Mouse (Mus musculus): ENCODE results near the gene Sowahb.

Gene Sowahb

DNA sequence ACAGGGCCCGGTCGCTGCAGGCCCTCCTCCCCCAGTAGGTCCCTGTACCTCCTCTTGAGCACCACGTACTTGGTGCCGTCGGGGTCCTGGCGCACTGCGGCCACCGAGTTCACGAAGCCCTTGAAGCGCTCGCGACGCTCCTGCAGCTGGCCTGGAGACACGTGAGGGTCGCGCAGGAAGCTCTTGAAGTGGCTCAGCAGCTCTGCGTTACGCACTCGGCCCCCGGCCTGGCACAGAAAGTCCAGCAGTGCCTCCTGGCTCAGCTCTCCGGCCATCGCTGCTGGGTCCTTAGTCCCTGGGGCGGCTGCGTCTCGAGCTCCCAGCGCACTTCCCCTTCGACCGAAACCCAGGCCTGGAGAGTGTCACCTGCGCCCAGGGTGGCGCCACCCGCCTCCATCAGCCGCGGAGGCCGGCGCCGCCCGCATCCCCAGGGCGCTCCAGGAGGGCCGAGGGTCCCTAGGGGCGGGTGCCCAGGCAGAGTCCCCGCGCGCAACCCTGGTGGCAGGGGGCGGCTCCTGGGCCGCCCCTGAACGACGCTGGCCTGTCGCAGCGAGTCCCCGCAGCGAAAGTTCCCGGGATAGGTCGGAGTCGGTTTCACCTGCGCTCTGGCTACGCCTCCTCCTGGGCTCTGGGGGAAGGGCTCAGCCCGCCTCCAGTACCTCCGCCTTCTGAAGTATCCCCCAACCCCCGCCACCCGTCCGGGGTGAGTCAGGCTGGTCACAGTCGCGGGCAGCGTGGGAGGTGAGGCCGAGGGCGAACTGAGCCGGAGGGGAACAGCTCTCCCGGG lies at the start of gene Sowahb:
Gene Sowahb, minus strand, starts transcription at position 439 of the 787 bp plus-strand sequence.
- no peak for DNase-seq (ENCODE audit: low read depth, low spot score)

DNA sequence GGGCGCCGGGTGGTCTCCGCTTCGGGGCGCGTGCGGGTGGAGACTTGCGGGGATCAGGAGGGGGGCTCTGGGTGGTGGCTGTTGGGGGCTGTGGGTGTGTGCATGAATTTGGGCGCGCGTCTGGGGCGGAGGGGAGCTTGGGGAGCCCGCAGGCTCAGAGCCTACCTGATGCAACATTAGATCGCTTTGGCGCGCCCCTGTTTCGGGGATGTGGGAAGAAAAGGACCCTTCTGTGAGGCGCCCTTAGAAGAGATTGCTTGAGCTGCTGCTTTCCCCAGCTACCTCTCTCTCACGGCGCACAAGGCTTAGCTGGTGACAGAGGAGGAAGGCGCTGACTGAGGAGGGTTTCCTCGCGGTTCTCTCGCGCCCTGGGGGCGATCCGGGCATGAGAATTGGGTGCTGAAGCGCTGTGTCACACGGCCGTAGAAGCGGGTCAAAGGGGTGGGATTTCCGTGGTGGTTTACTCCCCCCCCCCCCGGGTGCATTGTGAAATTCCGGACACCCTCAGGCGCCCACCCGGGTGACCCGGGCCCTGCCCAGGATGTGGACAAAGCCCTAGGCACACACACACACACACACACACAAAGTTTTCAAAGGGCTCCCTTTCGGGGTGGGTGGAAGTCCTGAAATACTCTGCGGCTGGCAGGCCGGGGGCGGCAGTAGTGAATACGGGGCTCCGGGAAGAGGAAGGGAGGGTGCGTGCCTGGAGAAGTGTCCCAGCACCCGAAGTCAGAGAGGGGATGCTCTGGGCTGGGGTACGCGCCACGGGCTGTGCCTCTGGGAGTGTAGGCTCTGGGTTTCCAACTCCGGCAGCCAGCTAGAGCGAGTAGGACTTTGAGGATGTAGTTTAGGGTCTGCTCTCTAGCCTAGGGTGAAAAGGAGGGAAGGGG lies 49.1 kb upstream of the Sowahb start:
- DNase-seq (ENCODE audit: low read depth, low spot score), result no peak

DNA sequence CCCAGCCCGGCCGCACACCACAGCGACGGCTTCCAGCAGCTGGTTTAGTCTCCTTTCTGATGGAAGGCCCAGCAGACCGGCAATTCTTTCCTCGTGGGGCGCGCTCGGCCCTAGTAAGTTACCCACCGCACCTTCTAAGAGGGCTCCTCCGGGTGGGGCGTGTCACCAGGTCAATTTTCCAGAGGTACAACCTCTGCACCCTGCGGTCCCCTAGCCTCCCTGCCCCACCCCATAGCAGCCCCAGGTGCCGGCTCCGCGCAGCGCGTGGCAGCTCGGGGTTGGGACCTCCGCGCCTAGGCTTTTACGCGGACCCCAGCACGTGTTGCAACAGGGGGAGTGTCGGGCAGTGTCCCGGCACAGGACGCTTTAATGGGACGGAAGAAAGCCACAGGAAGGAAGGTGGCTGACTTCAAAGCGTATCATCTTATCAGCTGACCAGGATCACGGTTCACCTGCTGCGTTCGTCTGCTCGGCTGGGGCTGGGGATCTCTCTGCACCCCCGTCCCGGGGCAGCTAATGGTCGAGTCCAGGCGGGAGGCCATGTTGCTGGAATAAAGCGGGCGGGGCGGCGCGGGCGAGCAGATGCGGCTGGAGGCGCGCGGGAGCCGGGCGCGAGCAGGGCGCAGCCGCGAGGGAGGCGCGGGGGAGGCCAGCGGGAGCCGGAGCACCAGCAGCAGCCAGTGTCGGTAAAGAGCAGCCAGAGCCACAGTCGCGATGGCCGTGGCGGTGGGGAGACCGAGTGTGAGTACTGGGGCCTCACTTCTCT lies 48.2 kb upstream of the Sowahb start, which contains the start of gene Sept11:
Gene Sept11, plus strand, starts transcription at position 581 of the 766 bp plus-strand sequence.
- DNase-seq (ENCODE audit: low read depth, low spot score), result peak; percentile 74

DNA sequence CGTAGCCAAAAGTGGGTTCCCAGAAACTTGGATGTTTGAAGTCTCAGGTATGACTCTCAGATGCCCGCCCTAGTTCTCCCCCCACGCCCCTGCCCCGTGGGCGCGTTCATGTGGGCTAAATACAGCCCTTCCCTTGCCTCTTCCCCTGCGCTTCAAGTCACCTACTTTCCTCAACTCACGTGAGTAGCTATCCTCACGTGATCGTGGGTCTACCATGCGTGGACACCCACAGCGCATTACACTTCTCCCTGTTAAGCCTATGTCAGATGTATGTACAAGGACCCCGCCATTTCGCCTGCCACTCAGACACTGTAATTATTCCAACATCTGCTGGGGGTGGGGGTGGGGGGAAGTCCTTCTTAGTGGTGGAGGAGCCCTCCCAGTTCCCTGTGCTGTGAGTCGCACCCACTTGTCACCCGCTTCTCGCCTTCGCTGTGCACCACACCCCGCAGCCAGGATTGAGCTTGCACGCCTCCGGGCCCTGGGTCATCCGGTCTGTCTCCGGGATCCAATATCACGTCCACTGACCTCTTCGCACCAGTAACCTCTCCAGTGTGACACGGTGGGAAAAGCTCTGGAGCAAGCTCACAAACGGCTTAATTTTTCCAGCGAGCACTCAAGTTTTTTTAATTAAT lies 47.4 kb upstream of the Sowahb start:
- peak; percentile 34 for DNase-seq (ENCODE audit: low read depth, low spot score)

DNA sequence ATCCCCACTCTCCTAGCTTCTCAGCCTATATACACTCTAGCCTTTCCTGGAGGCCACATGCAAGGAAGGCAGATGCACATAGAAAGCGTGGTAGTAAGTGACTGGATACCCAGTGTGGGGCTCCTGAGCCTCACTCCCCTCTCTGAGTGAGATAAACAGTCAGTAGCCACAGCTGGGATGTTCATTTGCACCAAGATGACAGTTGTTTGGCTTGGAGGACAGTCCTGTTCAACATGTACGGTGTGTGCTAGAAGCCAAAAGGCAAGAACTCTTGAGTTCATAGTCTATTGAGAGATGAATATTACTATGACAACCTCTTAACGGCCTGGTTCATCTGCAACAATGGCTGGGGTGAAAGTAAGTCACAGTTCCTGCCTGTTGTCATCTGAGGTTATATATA lies 46.4 kb upstream of the Sowahb start:
- DNase-seq (ENCODE audit: low read depth, low spot score), result no peak

DNA sequence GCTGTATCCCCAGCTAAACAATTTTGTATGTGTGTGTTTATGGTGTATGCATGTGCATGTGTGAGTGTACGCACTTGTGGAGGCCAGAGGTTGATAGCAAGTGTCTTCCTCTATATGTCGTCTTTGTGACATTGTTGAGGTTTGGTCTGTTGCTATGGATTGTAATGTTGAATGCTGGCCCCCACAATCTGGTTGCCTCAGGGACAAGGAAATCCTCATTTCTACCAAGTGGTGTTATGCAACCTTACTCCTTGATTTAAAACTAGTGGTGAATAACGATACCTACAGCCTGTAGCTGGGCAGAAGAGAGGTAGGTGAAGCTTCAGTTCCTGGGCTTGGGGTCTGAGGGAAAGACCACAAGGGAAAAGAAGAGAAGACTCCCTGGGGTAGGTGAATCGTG lies 41.1 kb upstream of the Sowahb start:
- DNase-seq (ENCODE audit: low read depth, low spot score), result no peak

DNA sequence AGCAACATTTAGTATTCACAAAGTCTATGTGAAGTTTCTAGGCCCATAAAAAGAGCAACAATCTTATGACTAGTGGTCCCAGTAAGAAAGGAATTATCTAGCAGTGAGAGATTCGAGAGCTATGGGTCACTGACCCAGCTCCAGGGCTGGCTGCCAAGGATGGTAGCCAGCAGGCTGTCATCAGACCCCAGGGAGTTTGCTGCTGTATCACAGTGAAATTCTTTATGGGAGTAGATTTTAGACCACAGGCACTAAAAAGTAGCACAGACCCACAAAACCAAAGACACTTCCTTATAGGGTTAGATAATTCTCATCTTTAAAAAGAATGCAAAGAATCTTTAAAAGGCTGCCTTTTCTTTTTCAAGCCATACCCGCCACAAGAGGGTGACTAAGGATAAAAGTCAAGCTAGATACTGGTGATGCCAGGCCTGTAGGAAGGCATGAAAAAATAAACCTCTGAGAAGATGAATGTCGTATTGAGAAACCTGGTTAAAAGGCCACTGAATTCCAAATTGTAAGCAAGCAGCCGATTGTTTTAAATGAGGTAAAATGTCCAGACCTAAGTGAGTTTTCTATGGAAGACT lies 40.3 kb upstream of the Sowahb start:
- DNase-seq (ENCODE audit: low read depth, low spot score), result no peak

DNA sequence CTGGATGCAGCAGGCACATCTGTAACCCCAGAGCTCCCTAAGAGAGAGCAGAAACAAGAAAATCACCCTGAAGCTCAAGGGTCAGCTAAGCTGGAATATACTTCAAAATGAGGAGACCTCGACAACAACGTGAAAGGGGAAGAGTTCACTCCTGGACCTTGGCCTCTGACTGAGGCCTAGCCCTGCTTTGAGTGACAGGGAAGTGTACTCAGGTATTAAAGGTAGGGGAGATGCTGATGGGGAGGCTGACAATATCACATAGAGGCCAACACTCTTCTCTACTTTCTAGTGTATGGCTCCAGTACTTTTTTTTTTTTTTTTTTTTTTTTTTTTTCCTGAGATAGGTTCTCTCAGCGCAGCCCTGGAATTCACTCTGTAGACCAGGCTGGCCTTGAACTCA lies 34.8 kb upstream of the Sowahb start:
- DNase-seq (ENCODE audit: low read depth, low spot score), result no peak

DNA sequence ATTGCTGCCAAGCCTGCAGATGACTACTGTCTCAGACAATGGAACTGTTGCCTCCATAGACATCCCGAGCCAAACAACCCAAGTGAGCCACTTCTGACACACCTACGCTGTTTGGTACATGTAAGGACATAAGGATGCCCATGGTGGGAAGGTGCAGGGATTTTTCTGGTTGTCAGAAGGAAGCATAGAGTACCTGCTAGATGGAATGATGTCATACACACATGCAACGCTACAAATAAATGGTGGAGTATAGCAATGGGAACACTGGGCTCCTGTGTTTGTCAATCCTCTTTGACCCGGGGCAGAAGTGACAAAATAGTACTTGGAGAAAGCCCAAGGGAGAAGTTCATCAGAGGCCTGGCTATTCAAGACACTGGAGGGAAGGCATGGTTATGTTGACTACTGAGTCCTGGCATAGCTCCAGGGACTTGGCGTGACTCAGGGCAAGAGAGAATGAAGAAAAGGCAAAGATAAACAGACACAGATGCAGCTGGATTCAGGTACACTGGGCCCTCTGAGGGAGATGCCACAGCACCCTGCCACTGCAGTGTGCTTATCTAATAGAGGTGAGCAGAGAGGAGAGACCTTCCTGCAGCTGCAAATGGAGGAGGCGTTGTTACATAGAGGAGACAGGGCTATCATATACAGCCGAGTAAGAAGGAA lies 33.0 kb upstream of the Sowahb start:
- no peak for DNase-seq (ENCODE audit: low read depth, low spot score)

DNA sequence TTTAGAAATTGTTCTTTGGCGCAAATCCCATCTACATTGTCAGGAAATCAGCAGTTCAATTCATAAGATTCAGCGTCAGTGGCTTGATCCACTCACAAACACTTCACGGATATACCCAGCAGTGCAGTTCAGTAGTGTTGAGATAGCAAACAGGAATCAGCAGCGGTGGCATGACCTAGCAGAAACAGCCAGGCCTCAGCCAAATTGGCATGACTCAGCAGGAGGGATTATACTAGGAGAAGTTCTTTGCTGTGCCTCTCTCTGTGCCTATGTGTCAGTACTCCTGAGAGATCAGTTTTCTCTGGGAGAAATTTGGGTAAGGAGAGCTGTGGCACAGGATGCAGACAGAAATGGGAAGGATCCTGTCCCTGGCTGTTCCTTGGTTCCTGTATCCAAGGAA lies 16.0 kb upstream of the Sowahb start:
- DNase-seq (ENCODE audit: low read depth, low spot score), result no peak

DNA sequence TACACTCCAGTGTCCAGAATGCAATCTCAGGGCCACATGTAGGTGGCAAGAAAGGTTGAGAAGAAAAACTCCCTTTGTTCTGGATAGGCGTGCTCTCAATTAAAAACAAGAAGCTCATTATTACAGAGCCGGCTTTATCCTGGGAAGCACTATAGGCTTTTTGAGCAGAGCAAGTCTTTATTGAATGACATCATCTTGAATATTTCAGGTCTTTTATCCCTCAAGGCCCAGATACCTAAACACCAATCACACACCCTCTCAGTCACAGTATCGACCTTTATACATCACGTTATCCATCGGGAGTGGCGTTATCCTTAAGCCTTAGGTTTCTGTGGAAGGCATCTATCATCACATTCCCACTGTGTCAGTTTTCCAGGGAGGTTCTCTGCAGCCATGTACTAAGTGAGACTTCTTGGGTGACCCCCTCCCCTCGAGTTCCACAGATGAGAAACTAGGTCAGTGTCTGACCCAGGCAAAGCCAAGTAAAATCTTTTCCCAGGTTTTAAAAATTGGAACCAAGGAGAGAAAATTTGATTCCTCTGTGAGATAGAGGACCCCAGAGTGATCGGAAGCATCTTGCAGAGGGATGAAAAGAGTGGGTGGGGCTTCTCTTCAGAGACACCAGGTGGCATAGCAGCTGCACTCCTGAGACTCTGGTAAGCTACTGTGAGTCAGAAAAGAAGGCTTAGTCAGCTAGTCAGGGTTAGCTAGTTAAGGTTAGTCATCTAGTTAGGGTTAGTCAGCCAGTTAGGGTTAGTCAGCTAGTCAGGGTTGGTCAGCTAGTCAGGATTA lies 9.0 kb upstream of the Sowahb start:
- no peak for DNase-seq (ENCODE audit: low read depth, low spot score)

DNA sequence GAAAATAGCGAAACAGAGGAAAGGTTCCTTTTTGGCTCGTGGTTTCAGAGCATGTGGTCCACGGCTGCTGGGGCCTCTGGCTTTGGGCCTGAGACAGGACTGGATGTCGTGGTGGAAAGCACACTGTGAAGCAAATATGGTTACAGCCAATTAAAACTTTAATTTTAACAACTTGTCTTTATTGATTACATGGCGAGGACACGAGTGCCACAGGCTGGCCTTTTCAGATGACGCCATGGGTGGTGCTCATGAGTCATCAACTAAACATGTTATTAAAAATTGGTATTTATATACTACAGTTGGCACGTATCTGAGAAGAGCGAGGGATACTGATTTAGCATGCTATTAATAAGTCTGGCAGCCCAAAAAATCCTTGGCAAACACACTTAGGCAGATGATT lies 7.1 kb upstream of the Sowahb start:
- DNase-seq (ENCODE audit: low read depth, low spot score), result no peak

DNA sequence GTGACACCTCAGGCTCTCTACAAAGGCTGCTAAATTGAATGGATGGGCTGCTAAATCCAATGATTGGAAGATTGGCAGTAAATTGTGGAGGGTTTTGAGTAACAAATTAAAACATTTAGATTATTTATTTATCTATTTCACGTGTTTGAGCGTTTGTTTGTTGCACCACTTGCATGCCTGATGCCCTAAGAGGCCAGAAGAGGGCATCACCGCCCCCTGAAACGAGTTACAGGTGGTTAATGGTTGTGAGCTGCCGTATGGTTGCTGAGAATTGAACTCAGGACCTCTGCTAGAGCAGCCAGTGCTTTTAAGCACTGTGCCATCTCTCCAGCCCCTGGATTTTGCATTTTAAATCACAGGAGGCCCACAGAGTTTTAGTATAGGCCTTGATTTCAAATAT lies 6.2 kb upstream of the Sowahb start:
- no peak for DNase-seq (ENCODE audit: low read depth, low spot score)

DNA sequence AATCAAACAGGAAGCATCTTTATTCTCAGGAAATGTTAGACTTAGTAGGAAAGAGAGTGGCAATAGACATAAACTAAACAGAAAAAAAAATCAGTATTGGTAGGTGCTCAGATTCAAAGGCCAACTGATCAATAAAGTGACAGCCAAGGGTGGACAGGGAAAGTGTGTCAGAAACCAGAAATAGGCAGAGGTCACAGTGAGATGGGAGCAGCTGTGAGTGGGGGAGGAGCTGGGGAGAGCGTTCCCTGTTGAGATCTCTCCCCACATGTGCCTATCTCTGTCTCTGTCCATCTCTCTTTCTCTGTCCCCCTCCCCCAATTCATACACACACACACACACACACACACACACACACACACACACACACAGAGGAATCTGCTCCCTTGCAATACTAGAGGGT lies 5.1 kb upstream of the Sowahb start:
- no peak for DNase-seq (ENCODE audit: low read depth, low spot score)

DNA sequence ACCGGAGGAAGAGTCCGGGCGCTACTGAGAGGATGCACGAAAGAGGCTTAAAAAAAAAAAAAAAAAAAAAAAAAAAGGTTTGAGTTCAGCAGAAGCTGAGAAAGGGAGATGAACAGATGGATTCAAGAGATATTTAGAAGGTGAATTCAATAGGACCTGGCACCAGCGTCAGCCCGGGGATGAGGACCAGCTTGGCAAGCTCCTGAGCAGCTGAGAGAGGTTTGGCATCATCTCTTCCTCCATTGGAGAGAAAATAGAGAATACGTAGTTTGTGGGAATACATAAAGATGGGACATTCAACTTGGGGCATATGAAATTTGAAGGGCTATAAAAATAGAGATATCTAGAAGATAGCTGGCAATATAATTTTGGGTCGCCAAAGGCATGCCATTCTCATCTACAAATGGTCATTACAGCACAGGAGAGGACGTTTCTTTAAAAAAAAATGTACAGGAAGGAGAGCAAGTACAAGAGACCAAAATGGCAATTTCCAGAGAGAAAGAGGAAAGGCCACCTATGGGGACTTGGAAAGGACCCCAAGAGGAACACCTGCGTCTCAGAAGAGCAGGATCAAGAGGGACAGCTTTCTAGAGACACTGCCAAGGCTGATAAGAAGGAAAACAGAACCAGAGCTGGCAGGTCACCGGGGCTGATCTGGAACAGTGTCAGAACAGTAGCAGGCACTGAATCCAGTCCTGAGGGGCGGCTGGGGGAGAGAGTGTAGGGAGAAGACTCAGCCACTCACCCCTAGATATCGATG lies 3.8 kb upstream of the Sowahb start:
- no peak for DNase-seq (ENCODE audit: low read depth, low spot score)

DNA sequence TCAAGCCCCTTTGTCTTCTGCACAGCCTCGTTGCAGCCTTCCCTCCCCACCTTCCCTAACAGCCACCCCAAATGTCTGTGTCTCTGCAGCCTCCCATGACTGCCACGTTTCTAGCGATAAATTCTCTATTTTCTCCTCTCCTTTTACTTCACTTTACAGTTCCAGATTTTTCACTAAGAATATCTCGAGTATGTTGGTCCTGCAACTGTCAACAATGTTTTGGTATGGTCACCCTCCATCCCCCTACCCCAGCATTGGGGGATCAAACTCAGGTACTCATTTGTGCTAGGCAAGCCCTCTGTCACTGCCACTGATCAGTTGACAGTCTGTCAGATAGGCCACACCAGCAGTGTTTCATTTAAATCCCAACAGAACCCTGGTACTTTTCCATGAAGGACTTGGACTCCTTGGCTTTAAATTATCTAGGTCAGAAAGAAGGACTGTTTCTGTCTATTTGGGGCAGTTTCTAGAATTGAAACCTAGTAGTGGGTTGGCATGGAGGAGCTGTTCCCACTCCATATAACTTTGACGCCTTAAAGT lies 1.6 kb upstream of the Sowahb start:
- DNase-seq (ENCODE audit: low read depth, low spot score), result no peak

DNA sequence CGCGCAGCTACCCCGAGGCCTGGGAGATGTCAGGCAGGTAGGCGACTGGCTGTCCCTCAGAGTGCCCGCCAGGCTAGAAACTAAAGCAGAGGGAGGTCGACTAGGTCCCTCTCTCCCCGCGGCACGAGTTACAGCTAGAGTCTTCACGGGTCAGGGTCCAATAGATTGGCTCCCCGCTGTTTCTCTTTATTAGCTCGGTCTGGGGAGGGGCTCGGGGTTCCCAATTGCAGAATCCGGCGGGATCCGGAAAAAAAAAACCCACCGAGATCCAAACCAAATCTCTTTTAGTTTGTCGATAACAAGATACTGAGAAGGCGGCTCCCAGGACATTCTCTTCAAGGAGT lies 521 bp upstream of the Sowahb start:
- DNase-seq (ENCODE audit: low read depth, low spot score), result no peak

DNA sequence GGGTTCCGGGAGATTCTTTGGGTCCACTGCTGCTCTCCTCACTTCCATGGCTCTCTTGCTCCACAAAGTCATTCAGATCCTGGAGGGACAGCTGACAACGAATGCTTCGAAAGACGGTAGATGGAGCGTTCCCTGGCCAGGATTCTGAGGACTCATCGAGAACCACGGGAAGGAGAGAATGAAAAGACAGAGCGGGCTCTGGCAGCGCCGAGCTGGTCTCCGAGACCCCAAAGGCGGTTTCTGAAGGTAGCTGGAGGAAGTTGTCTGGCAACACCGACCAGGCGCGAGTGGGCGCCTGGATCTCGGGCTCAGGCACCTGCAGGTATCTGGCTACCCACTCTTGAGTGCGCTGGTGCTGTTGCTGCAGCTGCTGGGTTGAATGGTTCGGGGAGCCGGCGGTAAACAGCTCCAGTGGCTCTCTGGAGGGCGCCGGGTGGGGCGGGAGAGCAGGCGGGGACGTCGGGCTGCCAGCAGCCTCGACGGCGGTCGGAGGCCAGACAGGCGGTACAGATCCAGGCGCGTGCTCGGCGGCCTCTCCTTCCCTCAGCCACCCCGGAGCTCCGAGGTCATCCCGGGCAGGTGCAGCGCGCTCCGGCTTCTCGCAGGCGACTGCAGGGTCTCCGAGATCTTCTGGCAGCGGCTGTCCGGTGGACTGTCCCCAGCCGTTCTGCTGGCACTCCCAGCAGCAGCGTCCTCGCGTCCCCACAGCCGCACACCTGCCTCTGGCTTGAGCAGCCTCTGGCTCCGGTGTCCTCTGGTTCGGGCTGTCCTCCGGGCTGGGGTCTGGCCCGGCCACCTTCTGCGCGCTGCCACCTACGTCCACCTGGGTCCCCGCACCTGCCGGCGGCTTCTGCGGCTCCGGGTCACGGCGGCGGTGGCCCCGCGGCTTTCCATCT lies 886 bp downstream of the Sowahb start:
- no peak for DNase-seq (ENCODE audit: low read depth, low spot score)

Measured in telencephalon, adult 2 months (tissue).